Mouse (Mus musculus) limb, embryonic 13.5 days (tissue): ENCODE measurements around the gene Nacad. TPM values are rescaled to one million over a fixed set of nuclear protein-coding genes. Genes with fewer than 3 reads are reported as not detected.

ENCODE experiments used
- ATAC-seq: fragments of 200-750 bp; cut with Nextera tagmentation; 2 replicates; pipeline ENCODE4 v1.8.0; 2017; ENCODE audit warnings: low read depth, moderate number of reproducible peaks, moderate TSS enrichment; ENCODE audit not compliant: low FRiP score
- H3K27ac ChIP-seq: fragments of 300-500 bp; sonication (generic); 2 replicates; pipeline ENCODE4 v1.5.1; 2015; ENCODE audit warnings: inconsistent platforms, mild to moderate bottlenecking, moderate library complexity
- H3K27me3 ChIP-seq: fragments of 300-500 bp; sonication (generic); 2 replicates; pipeline ENCODE4 v1.6.1; 2015; ENCODE audit warnings: mild to moderate bottlenecking, inconsistent platforms
- H3K36me3 ChIP-seq: fragments of 300-500 bp; sonication (generic); 2 replicates; pipeline ENCODE4 v1.6.1; 2015; ENCODE audit warnings: inconsistent platforms, mild to moderate bottlenecking, moderate library complexity
- H3K4me1 ChIP-seq: fragments of 300-500 bp; sonication (generic); 2 replicates; pipeline ENCODE4 v1.6.1; 2015; ENCODE audit warnings: inconsistent platforms
- H3K4me2 ChIP-seq: fragments of 300-500 bp; sonication (generic); replicated peaks from 2 replicates; pipeline ENCODE4 v1.6.1; 2015; ENCODE audit warnings: inconsistent platforms, mild to moderate bottlenecking, moderate library complexity
- H3K4me3 ChIP-seq: fragments of 300-500 bp; sonication (generic); 2 replicates; pipeline ENCODE4 v1.5.1; 2015; ENCODE audit warnings: moderate library complexity, mild to moderate bottlenecking, inconsistent platforms
- H3K9ac ChIP-seq: fragments of 300-500 bp; sonication (generic); 2 replicates; pipeline ENCODE4 v1.6.1; 2015; ENCODE audit warnings: mild to moderate bottlenecking, inconsistent platforms
- H3K9me3 ChIP-seq: fragments of 300-500 bp; sonication (generic); 2 replicates; pipeline ENCODE4 v1.6.1; 2016; ENCODE audit warnings: inconsistent platforms
- WGBS: fragments of 180-500 bp; shearing (Covaris S2); methylation state at CpG from one replicate; pipeline ENCODE4 v1.1.7; 2015; 5-methylcytosine and 5-hydroxymethylcytosine counted together
- polyA plus RNA-seq: library from polyadenylated mRNA; unstranded; fragments of >200 nt; fragmentation: Nextera tagmentation; extraction: Ambion mirVana; gene quantifications from 2 replicates; pipeline ENCODE4 v1.2.1, GENCODE M21; 2015

The Nacad gene
- polyA plus RNA-seq, 1 experiment from 2014 or later, result 1.2 TPM

- Histone ChIP-seq H3K4me3 (no peak overlapping the region), H3K36me3 (peaks cover 21% of the 10 kb centered on the region), H3K27me3 (peaks cover 48% of the 10 kb centered on the region), H3K9ac (no peak overlapping the region), H3K4me2 (no peak overlapping the region), H3K27ac (no peak overlapping the region), H3K9me3 (no peaks in the 10 kb centered on the region), H3K4me1 (peaks cover 46% of the 10 kb centered on the region)
- ATAC-seq, result no peak
- WGBS, result 75% methylated on average over 20 of the region's 20 CpGs
Measured at GRCm38 (mm10) chr11:6601649-6602480, 4.0 kb downstream of the Nacad start.

- Histone ChIP-seq H3K9me3 (no peaks in the 10 kb centered on the region), H3K4me2 (no peak overlapping the region), H3K36me3 (peaks cover 36% of the 10 kb centered on the region), H3K4me1 (peaks cover 39% of the 10 kb centered on the region), H3K27me3 (peaks cover 33% of the 10 kb centered on the region), H3K4me3 (no peak overlapping the region), H3K27ac (no peak overlapping the region), H3K9ac (no peak overlapping the region)
- WGBS, result 82% methylated on average over 8 of the region's 8 CpGs
- no peak for ATAC-seq
Measured at GRCm38 (mm10) chr11:6600284-6600944, 5.4 kb downstream of the Nacad start.

DNA sequence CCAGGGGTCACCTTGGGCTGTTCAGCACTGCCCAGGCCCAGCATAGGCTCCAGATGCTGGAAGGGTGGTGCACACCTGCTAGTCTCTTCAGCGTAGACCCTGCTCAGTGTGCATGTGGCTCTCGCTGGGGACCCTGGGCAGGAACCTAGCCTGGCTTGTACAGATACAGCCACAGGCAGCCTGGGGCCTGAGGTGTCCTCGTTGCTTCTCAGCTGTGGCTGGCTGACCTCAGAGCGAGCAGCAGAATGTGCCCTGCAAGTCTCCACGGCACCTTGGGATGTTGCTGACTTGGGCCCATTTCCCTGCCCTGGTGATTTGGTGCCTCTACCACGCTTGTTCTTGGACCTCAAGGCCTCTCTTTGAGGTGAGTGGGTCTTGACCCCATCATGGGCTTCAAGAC, 6.0 kb downstream of the Nacad start:
- no peak overlapping the region for H3K9ac ChIP-seq
- no peak overlapping the region for H3K4me2 ChIP-seq
- H3K4me1 ChIP-seq, result peaks cover 33% of the 10 kb centered on the region
- H3K36me3 ChIP-seq, result peaks cover 41% of the 10 kb centered on the region
- no peak overlapping the region for H3K27ac ChIP-seq
- H3K4me3 ChIP-seq, result no peak overlapping the region
- 80% methylated on average over 6 of the region's 6 CpGs for WGBS
- no peak for ATAC-seq
- no peaks in the 10 kb centered on the region for H3K9me3 ChIP-seq
- peaks cover 27% of the 10 kb centered on the region for H3K27me3 ChIP-seq

DNA sequence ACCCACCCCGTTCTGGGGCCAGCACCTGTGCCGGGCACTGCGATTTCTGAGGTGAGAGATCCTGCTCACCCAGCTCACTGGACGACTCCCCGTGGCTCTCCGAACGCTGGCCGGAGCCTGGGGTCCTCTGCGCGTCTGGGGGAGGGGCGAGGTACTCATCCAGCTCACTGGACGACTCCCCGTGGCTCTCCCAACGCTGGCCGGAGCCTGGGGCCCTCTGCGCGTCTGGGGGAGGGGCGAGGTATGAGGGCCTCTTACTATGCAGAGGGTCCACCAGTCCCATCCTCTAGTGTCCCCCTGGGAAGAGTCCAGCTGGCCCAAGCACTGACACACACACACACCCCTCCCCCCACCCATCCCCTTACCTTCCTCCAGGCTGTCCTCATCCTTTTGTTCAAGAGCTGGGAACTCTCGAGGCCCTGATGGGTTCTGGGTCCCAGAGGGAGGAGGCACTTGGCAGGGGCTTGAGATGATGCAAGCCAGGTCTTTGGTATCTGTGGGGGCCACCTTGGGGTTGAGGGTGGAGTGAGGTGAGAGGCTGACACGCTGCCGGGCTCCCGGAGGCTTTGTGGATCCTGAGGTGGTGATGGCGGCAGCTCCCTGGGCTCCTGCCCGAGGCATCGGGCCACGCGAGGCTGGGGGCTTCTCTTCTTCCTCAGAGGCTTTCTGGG, 6.7 kb downstream of the Nacad start:
- WGBS, result 24% methylated on average over 27 of the region's 27 CpGs
- no peak for ATAC-seq
- H3K9ac ChIP-seq, result no peak overlapping the region
- peaks cover 48% of the 10 kb centered on the region for H3K36me3 ChIP-seq
- H3K4me1 ChIP-seq, result peaks cover 26% of the 10 kb centered on the region
- no peak overlapping the region for H3K27ac ChIP-seq
- H3K27me3 ChIP-seq, result peaks cover 21% of the 10 kb centered on the region
- no peak overlapping the region for H3K4me3 ChIP-seq
- no peak overlapping the region for H3K4me2 ChIP-seq
- no peaks in the 10 kb centered on the region for H3K9me3 ChIP-seq

- H3K9me3 ChIP-seq, result no peaks in the 10 kb centered on the region
- no peak overlapping the region for H3K4me2 ChIP-seq
- ATAC-seq, result no peak
Measured at GRCm38 (mm10) chr11:6598191-6598889, 7.5 kb downstream of the Nacad start.

GRCm38 (mm10) chr11:6597523-6597922, 8.3 kb downstream of the Nacad start:
- H3K36me3 ChIP-seq, result peaks cover 65% of the 10 kb centered on the region
- no peak for ATAC-seq
- H3K9me3 ChIP-seq, result no peaks in the 10 kb centered on the region
- 72% methylated on average over 7 of the region's 7 CpGs for WGBS
- peaks cover 4% of the 10 kb centered on the region for H3K27me3 ChIP-seq
- no peak overlapping the region for H3K9ac ChIP-seq
- H3K4me1 ChIP-seq, result peaks cover 16% of the 10 kb centered on the region
- no peak overlapping the region for H3K4me3 ChIP-seq
- H3K4me2 ChIP-seq, result no peak overlapping the region
- no peak overlapping the region for H3K27ac ChIP-seq

More at GRCm38 (mm10) chr11:6598191-6598889, 7.5 kb downstream of the Nacad start:
- Histone ChIP-seq H3K36me3 (peaks cover 56% of the 10 kb centered on the region), H3K9ac (no peak overlapping the region), H3K4me3 (no peak overlapping the region), H3K27me3 (peaks cover 13% of the 10 kb centered on the region), H3K4me1 (peaks cover 18% of the 10 kb centered on the region), H3K27ac (no peak overlapping the region)
- WGBS, result 56% methylated on average over 19 of the region's 19 CpGs

DNA sequence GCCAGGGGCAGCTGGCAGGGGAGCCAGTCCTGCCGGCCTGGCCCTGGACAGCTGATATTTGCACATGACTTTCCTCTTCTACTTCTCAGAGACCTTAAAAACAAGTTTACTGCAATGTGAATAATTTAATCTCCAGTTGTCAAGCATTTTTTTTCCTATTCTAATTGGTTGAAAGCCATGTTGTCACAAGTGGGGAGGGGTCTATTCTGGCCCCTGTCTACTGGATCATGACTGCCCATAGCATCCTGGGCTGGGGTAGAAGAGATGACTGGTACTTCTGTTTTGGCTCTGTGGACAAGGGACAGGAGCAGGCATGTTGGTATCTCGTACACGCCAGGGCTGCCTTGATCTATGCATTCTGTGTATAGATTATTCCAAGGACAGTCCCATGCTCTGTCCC, 9.2 kb downstream of the Nacad start:
- H3K4me1 ChIP-seq, result peaks cover 16% of the 10 kb centered on the region
- 79% methylated on average over 3 of the region's 3 CpGs for WGBS
- no peak overlapping the region for H3K9ac ChIP-seq
- H3K27ac ChIP-seq, result no peak overlapping the region
- H3K4me3 ChIP-seq, result no peak overlapping the region
- no peaks in the 10 kb centered on the region for H3K9me3 ChIP-seq
- peaks cover 74% of the 10 kb centered on the region for H3K36me3 ChIP-seq
- H3K27me3 ChIP-seq, result no peaks in the 10 kb centered on the region
- H3K4me2 ChIP-seq, result no peak overlapping the region
- ATAC-seq, result no peak

- WGBS, result 95% methylated on average over 6 of the region's 6 CpGs
- no peak for ATAC-seq
- Histone ChIP-seq H3K9me3 (no peaks in the 10 kb centered on the region), H3K36me3 (peaks cover 78% of the 10 kb centered on the region), H3K4me2 (no peak overlapping the region), H3K27ac (no peak overlapping the region), H3K9ac (no peak overlapping the region), H3K4me3 (no peak overlapping the region), H3K4me1 (peaks cover 16% of the 10 kb centered on the region), H3K27me3 (no peaks in the 10 kb centered on the region)
Measured at GRCm38 (mm10) chr11:6596205-6596604, 9.6 kb downstream of the Nacad start.

DNA sequence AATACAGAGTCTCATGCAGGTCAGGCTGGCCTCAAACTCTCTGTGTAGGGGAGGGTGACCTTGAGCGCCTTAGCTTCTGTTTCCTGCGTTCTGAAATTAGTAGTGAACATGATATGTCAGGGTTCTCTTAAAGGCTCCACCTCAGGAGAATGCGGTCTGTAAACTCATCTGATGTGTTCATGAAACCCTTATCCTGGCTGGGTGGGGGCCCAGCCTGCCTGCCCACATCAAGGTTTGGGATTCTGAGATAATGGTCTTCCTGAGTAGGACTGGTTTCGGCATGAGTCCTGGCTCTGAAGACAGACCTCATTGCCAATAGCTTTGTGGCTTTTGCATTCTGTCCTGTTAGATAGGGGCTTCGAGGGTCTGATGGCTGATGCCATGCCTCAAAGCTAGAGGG, 10.5 kb downstream of the Nacad start:
- no peak overlapping the region for H3K4me2 ChIP-seq
- H3K4me1 ChIP-seq, result peaks cover 16% of the 10 kb centered on the region
- H3K9ac ChIP-seq, result no peak overlapping the region
- no peak overlapping the region for H3K4me3 ChIP-seq
- H3K27me3 ChIP-seq, result no peaks in the 10 kb centered on the region
- H3K36me3 ChIP-seq, result peaks cover 86% of the 10 kb centered on the region
- no peak for ATAC-seq
- whole genome bisulfite sequencing, result 93% methylated on average over 5 of the region's 5 CpGs
- no peaks in the 10 kb centered on the region for H3K9me3 ChIP-seq
- no peak overlapping the region for H3K27ac ChIP-seq

- Histone ChIP-seq H3K27me3 (no peaks in the 10 kb centered on the region), H3K4me3 (no peak overlapping the region), H3K27ac (no peak overlapping the region), H3K4me1 (peaks cover 16% of the 10 kb centered on the region), H3K9ac (no peak overlapping the region), H3K4me2 (no peak overlapping the region), H3K36me3 (peaks cover 91% of the 10 kb centered on the region), H3K9me3 (no peaks in the 10 kb centered on the region)
- 82% methylated on average over 6 of the region's 6 CpGs for WGBS
- no peak for ATAC-seq
Measured at GRCm38 (mm10) chr11:6594845-6595244, 11.0 kb downstream of the Nacad start.

- peaks cover 100% of the 10 kb centered on the region for H3K36me3 ChIP-seq
- H3K27ac ChIP-seq, result no peak overlapping the region
Measured at GRCm38 (mm10) chr11:6593406-6593805, 12.4 kb downstream of the Nacad start.

More at GRCm38 (mm10) chr11:6593406-6593805, 12.4 kb downstream of the Nacad start:
- no peaks in the 10 kb centered on the region for H3K9me3 ChIP-seq
- WGBS, result 74% methylated on average over 11 of the region's 11 CpGs
- H3K4me1 ChIP-seq, result peaks cover 8% of the 10 kb centered on the region
- no peaks in the 10 kb centered on the region for H3K27me3 ChIP-seq
- H3K4me3 ChIP-seq, result no peak overlapping the region
- no peak overlapping the region for H3K4me2 ChIP-seq
- no peak for ATAC-seq
- H3K9ac ChIP-seq, result no peak overlapping the region
